Mouse (Mus musculus) urinary bladder, adult 2 months (tissue): ENCODE data around the gene Castor2. TPM values are rescaled to one million over a fixed set of nuclear protein-coding genes. Genes with fewer than 3 reads are reported as not detected.

Experiments
- DNase-seq: peaks from one replicate; pipeline ENCODE4 v3.0.0; 2022; ENCODE audit warnings: low spot score
- polyA plus RNA-seq: library from polyadenylated mRNA; depleted of rRNA; stranded (reverse); fragments of >200 nt; gene quantifications from 2 replicates; pipeline ENCODE4 v1.2.3, GENCODE M21; 2012

Gene Castor2
- polyA plus RNA-seq, 1 experiment: 6.5 TPM

GRCm38 (mm10) chr5:134102720-134103119 is 3.2 kb downstream of the Castor2 start:
- DNase-seq: no peak

GRCm38 (mm10) chr5:134105829-134106228 is 6.3 kb downstream of the Castor2 start:
- no peak for DNase-seq

- DNase-seq: no peak
Measured at GRCm38 (mm10) chr5:134114981-134115380, 15.5 kb downstream of the Castor2 start.

- no peak for DNase-seq
Measured at GRCm38 (mm10) chr5:134115639-134116259, 16.2 kb downstream of the Castor2 start.

- DNase-seq: no peak
Measured at GRCm38 (mm10) chr5:134118798-134119407, 19.4 kb downstream of the Castor2 start.

GRCm38 (mm10) chr5:134119481-134120120 is 20.1 kb downstream of the Castor2 start:
- no peak for DNase-seq

GRCm38 (mm10) chr5:134120135-134120534 is 20.6 kb downstream of the Castor2 start:
- no peak for DNase-seq

- no peak for DNase-seq
Measured at GRCm38 (mm10) chr5:134121138-134121892, 21.8 kb downstream of the Castor2 start.

- no peak for DNase-seq
Measured at GRCm38 (mm10) chr5:134121893-134122259, 22.4 kb downstream of the Castor2 start.

GRCm38 (mm10) chr5:134123846-134124245 is 24.3 kb downstream of the Castor2 start:
- DNase-seq: no peak

- no peak for DNase-seq
Measured at GRCm38 (mm10) chr5:134126232-134126631, 26.7 kb downstream of the Castor2 start.

- DNase-seq: no peak
Measured at GRCm38 (mm10) chr5:134131586-134131985, 32.1 kb downstream of the Castor2 start.

GRCm38 (mm10) chr5:134136022-134136421 is 36.5 kb downstream of the Castor2 start:
- no peak for DNase-seq

GRCm38 (mm10) chr5:134137933-134138332 is 38.4 kb downstream of the Castor2 start:
- no peak for DNase-seq

GRCm38 (mm10) chr5:134139429-134139828 is 39.9 kb downstream of the Castor2 start:
- DNase-seq: no peak

- DNase-seq: no peak
Measured at GRCm38 (mm10) chr5:134141236-134141635, 41.7 kb downstream of the Castor2 start.

GRCm38 (mm10) chr5:134142381-134142780 is 42.9 kb downstream of the Castor2 start:
- no peak for DNase-seq

GRCm38 (mm10) chr5:134144986-134145385 is 45.5 kb downstream of the Castor2 start:
- no peak for DNase-seq

- no peak for DNase-seq
Measured at GRCm38 (mm10) chr5:134147194-134147753, 47.8 kb downstream of the Castor2 start.

- DNase-seq: no peak
Measured at GRCm38 (mm10) chr5:134148153-134148552, 48.6 kb downstream of the Castor2 start.

- DNase-seq: no peak
Measured at GRCm38 (mm10) chr5:134151895-134152294, 52.4 kb downstream of the Castor2 start.

GRCm38 (mm10) chr5:134155916-134156466 is 56.5 kb downstream of the Castor2 start:
- no peak for DNase-seq
